Mouse (Mus musculus): ENCODE measurements around the gene Cachd1.

The Cachd1 gene

DNA sequence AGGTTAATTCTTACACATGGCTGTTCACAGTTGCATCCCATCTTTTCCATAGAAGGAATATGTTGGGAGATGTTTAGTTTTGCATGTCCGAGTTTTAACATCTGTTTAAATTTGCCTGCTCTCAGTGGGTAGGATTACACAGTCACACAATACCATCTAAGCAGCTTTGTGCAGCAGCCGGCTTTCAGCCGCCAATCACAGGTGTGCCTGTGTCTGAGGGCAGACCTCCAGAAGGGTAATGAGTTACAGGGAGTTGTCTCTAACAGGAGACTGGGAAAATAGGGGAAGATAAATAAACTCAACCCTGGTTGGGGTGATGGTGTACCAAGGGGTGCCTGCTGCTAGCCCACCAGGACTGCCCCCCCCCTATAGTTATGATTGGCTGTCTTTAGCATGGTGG, 299.9 kb downstream of the Cachd1 start:
- peak; percentile 16 for DNase-seq
